Mouse (Mus musculus) embryo, embryonic 11 days (tissue): Measurements from ENCODE around the gene Atp2a3.

Experiments
- DNase-seq: peaks from one replicate; pipeline ENCODE4 v3.0.0-alpha.2; 2015

The Atp2a3 gene

GRCm38 (mm10) chr11:72955339-72955974, 5.5 kb upstream of the Atp2a3 start:
- no peak for DNase-seq

GRCm38 (mm10) chr11:72957318-72957717, 3.7 kb upstream of the Atp2a3 start:
- DNase-seq: no peak

GRCm38 (mm10) chr11:72959924-72960679, 867 bp upstream of the Atp2a3 start:
- DNase-seq: no peak

GRCm38 (mm10) chr11:72960723-72961071, 272 bp upstream of the Atp2a3 start:
- DNase-seq: no peak

- no peak for DNase-seq
Observed at GRCm38 (mm10) chr11:72962378-72962777, 1.4 kb downstream of the Atp2a3 start.

- no peak for DNase-seq
Observed at GRCm38 (mm10) chr11:72963058-72963788, 2.3 kb downstream of the Atp2a3 start.

GRCm38 (mm10) chr11:72963789-72964294, 2.9 kb downstream of the Atp2a3 start:
- no peak for DNase-seq

GRCm38 (mm10) chr11:72974995-72975503, 14.1 kb downstream of the Atp2a3 start:
- DNase-seq: no peak

GRCm38 (mm10) chr11:72982516-72982915, 21.5 kb downstream of the Atp2a3 start:
- DNase-seq: no peak

GRCm38 (mm10) chr11:72983283-72983682, 22.3 kb downstream of the Atp2a3 start:
- DNase-seq: peak; percentile 26

GRCm38 (mm10) chr11:72986745-72987144, 25.8 kb downstream of the Atp2a3 start:
- DNase-seq: no peak

GRCm38 (mm10) chr11:72987234-72987633, 26.3 kb downstream of the Atp2a3 start:
- no peak for DNase-seq

- no peak for DNase-seq
Observed at GRCm38 (mm10) chr11:72987807-72988206, 26.8 kb downstream of the Atp2a3 start.

- no peak for DNase-seq
Observed at GRCm38 (mm10) chr11:72989044-72989443, 28.1 kb downstream of the Atp2a3 start.

- no peak for DNase-seq
Observed at GRCm38 (mm10) chr11:72990688-72991087, 29.7 kb downstream of the Atp2a3 start.

GRCm38 (mm10) chr11:72991961-72992360, 31.0 kb downstream of the Atp2a3 start:
- no peak for DNase-seq

- no peak for DNase-seq
Observed at GRCm38 (mm10) chr11:72996346-72996745, 35.4 kb downstream of the Atp2a3 start.

GRCm38 (mm10) chr11:72996781-72997180, 35.8 kb downstream of the Atp2a3 start:
- no peak for DNase-seq

GRCm38 (mm10) chr11:72997529-72998326, 36.8 kb downstream of the Atp2a3 start:
- peak; percentile 20 for DNase-seq

GRCm38 (mm10) chr11:72998771-72999170, 37.8 kb downstream of the Atp2a3 start, which contains the start of gene P2rx1:
Gene P2rx1, plus strand, starts transcription at chr11:72999103.
- peak; percentile 25 for DNase-seq

GRCm38 (mm10) chr11:73001029-73001428, 40.1 kb downstream of the Atp2a3 start:
- peak; percentile 77 for DNase-seq

GRCm38 (mm10) chr11:73006377-73006776, 45.4 kb downstream of the Atp2a3 start:
- peak; percentile 82 for DNase-seq
